Mouse (Mus musculus): ENCODE measurements at regions not wholly inside any gene's neighbourhood (a gene's known extent, or its start where the extent isn't known, plus 50 kb on each side); places are given as distances from the start of the nearest gene placed in this dataset.
"Not testable (repeated sequence)": the region's sequence is repeated elsewhere in the genome, so short reads cannot be mapped to it uniquely, and the experiment has no call there.

- DNase-seq (ENCODE audit: low read depth), result no peak
These were observed 104.9 kb upstream of the Gcfc2 start for GRCm38 (mm10) chr6:81818573-81818972.

GRCm38 (mm10) chr6:81820078-81820477, 103.4 kb upstream of the Gcfc2 start:
- DNase-seq (ENCODE audit: low read depth), result no peak

GRCm38 (mm10) chr6:81839474-81840153, 83.9 kb upstream of the Gcfc2 start:
- no peak for DNase-seq (ENCODE audit: low read depth)

GRCm38 (mm10) chr6:81868207-81868606, 55.3 kb upstream of the Gcfc2 start:
- not testable (repeated sequence) for DNase-seq (ENCODE audit: low read depth)

All from c-Kit-positive CD71-negative TER-119-negative erythroid progenitor cells, embryonic 14.5 days (primary cell).